Mouse (Mus musculus): ENCODE results near the gene Etnk2. TPM values are rescaled to one million over a fixed set of nuclear protein-coding genes. Genes with fewer than 3 reads are reported as not detected.

Etnk2 gene
- polyA plus RNA-seq, 1 experiment: 3.3 TPM

DNA sequence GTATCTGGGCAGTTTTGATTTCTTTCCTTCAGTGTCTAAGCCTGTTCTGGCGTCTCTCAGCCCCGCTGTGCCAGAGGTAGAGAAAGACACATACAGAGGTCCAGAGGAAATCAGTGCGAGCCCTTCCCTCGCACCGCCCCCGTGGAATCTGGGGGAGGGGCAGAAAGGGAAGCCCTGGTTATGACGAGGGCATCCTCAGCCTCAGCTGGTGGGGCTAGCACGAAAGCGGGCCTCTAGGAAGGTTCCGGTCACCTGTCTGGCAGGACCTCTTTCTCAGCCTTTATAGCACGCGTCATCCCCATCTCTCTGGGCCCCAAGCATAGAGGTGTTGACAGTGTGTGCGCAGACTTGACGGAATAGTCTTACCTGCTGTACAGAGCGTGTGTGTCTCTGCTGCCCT is 7.5 kb upstream of the Etnk2 start:
- Histone ChIP-seq H3K36me3 (ENCODE audit: control insufficient read depth, insufficient read depth, low read length, poor library complexity, severe bottlenecking) (no peaks in the 10 kb centered on the region), H3K4me3 (ENCODE audit: low read depth, low read length) (no peak overlapping the region), H3K4me1 (ENCODE audit: control insufficient read depth, insufficient read depth, low read length) (no peaks in the 10 kb centered on the region), H3K27ac (ENCODE audit: insufficient read depth, low read length) (no peak overlapping the region), H3K27me3 (ENCODE audit: control insufficient read depth, insufficient read depth, low read length, poor library complexity, severe bottlenecking) (no peaks in the 10 kb centered on the region), H3K9me3 (replicated peaks; ENCODE audit: control insufficient read depth, insufficient read depth, low read length, poor library complexity, severe bottlenecking) (no peaks in the 10 kb centered on the region), H3K9ac (ENCODE audit: low read depth, poor library complexity, severe bottlenecking) (no peak overlapping the region)
- no peak for TF ChIP-seq POLR2A (IDR thresholded peaks at IDR 0.05; ENCODE audit: insufficient read depth, low read length)
- no peak for TF ChIP-seq EP300 (IDR thresholded peaks at IDR 0.05; ENCODE audit: insufficient read depth, low read depth, low read length)
- TF ChIP-seq CTCF (IDR thresholded peaks at IDR 0.05; ENCODE audit: low read depth, low read length): no peak

GRCm38 (mm10) chr1:133356330-133356729 is 7.0 kb upstream of the Etnk2 start:
- Histone ChIP-seq H3K9ac (ENCODE audit: low read depth, poor library complexity, severe bottlenecking) (no peak overlapping the region), H3K27ac (ENCODE audit: insufficient read depth, low read length) (no peak overlapping the region), H3K36me3 (ENCODE audit: control insufficient read depth, insufficient read depth, low read length, poor library complexity, severe bottlenecking) (no peaks in the 10 kb centered on the region), H3K4me1 (ENCODE audit: control insufficient read depth, insufficient read depth, low read length) (no peaks in the 10 kb centered on the region), H3K4me3 (ENCODE audit: low read depth, low read length) (no peak overlapping the region), H3K27me3 (ENCODE audit: control insufficient read depth, insufficient read depth, low read length, poor library complexity, severe bottlenecking) (no peaks in the 10 kb centered on the region), H3K9me3 (replicated peaks; ENCODE audit: control insufficient read depth, insufficient read depth, low read length, poor library complexity, severe bottlenecking) (no peaks in the 10 kb centered on the region)
- no peak for TF ChIP-seq POLR2A (IDR thresholded peaks at IDR 0.05; ENCODE audit: insufficient read depth, low read length)
- TF ChIP-seq CTCF (IDR thresholded peaks at IDR 0.05; ENCODE audit: low read depth, low read length): no peak
- no peak for TF ChIP-seq EP300 (IDR thresholded peaks at IDR 0.05; ENCODE audit: insufficient read depth, low read depth, low read length)

DNA sequence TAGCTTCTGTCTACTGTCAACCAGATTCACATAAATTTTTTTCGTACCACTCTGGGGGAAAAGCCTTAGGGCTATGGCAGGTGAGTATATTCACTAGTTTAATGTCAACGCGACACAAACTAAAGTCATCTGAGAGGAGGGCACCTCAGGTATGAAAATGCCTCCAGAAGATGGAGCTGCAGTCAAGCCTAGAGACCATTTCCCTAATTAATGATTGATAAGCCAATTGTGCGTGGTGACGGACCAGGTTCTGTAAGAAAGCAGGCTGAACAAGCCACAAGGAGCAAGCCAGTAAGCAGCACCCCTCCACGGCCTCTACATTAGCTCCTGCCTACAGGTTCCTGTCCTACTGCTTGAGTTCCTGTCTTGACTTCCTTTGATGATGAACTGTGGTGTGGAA is 2.4 kb upstream of the Etnk2 start:
- Histone ChIP-seq H3K27ac (ENCODE audit: insufficient read depth, low read length) (no peak overlapping the region), H3K27me3 (ENCODE audit: control insufficient read depth, insufficient read depth, low read length, poor library complexity, severe bottlenecking) (no peaks in the 10 kb centered on the region)

GRCm38 (mm10) chr1:133362103-133362502 is 1.3 kb upstream of the Etnk2 start:
- Histone ChIP-seq H3K27me3 (ENCODE audit: control insufficient read depth, insufficient read depth, low read length, poor library complexity, severe bottlenecking) (no peaks in the 10 kb centered on the region), H3K36me3 (ENCODE audit: control insufficient read depth, insufficient read depth, low read length, poor library complexity, severe bottlenecking) (no peaks in the 10 kb centered on the region), H3K9me3 (replicated peaks; ENCODE audit: control insufficient read depth, insufficient read depth, low read length, poor library complexity, severe bottlenecking) (no peaks in the 10 kb centered on the region), H3K9ac (ENCODE audit: low read depth, poor library complexity, severe bottlenecking) (no peak overlapping the region), H3K4me1 (ENCODE audit: control insufficient read depth, insufficient read depth, low read length) (peaks cover 4% of the 10 kb centered on the region), H3K27ac (ENCODE audit: insufficient read depth, low read length) (no peak overlapping the region), H3K4me3 (ENCODE audit: low read depth, low read length) (no peak overlapping the region)
- TF ChIP-seq POLR2A (IDR thresholded peaks at IDR 0.05; ENCODE audit: insufficient read depth, low read length) (no peak), EP300 (IDR thresholded peaks at IDR 0.05; ENCODE audit: insufficient read depth, low read depth, low read length) (no peak), CTCF (IDR thresholded peaks at IDR 0.05; ENCODE audit: low read depth, low read length) (no peak)

More for the DNA sequence above, 2.4 kb upstream of the Etnk2 start:
- Histone ChIP-seq H3K9ac (ENCODE audit: low read depth, poor library complexity, severe bottlenecking) (no peak overlapping the region), H3K36me3 (ENCODE audit: control insufficient read depth, insufficient read depth, low read length, poor library complexity, severe bottlenecking) (no peaks in the 10 kb centered on the region), H3K4me1 (ENCODE audit: control insufficient read depth, insufficient read depth, low read length) (peaks cover 4% of the 10 kb centered on the region), H3K4me3 (ENCODE audit: low read depth, low read length) (no peak overlapping the region), H3K9me3 (replicated peaks; ENCODE audit: control insufficient read depth, insufficient read depth, low read length, poor library complexity, severe bottlenecking) (no peaks in the 10 kb centered on the region)
- TF ChIP-seq CTCF (IDR thresholded peaks at IDR 0.05; ENCODE audit: low read depth, low read length) (no peak), EP300 (IDR thresholded peaks at IDR 0.05; ENCODE audit: insufficient read depth, low read depth, low read length) (no peak), POLR2A (IDR thresholded peaks at IDR 0.05; ENCODE audit: insufficient read depth, low read length) (no peak)

DNA sequence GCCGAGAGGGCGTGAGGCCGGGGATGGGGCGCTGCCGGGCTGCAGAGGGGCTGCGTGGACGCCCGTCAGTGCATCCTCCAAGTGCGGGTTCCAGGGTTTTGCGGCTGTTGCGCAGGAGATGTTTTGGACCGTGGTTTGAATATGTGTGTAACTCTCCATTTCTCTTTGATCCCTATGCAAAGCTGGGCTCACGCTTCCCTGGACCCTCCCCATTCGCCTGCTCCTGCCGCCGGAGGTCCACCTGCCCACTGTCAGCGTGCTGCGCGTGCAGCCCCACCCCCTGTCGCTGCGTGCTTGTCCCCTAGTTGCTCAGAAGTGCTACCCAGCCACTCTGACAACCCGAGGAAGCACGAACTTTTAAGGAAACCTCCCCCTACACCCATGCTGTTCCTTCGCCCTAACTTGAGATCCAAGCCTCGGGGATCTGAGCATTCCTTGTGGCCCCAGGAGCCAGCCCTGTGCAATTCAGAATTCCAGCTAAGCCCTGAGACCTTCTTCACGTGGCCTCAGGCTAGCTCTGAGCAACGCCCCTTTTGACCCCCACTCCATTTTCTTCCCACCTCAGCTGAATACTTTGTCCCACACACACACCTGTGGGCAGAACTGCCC is 754 bp downstream of the Etnk2 start:
- no peak for TF ChIP-seq EP300 (IDR thresholded peaks at IDR 0.05; ENCODE audit: insufficient read depth, low read depth, low read length)
- H3K27me3 ChIP-seq (ENCODE audit: control insufficient read depth, insufficient read depth, low read length, poor library complexity, severe bottlenecking): no peaks in the 10 kb centered on the region
- no peak overlapping the region for H3K27ac ChIP-seq (ENCODE audit: insufficient read depth, low read length)
- H3K36me3 ChIP-seq (ENCODE audit: control insufficient read depth, insufficient read depth, low read length, poor library complexity, severe bottlenecking): no peaks in the 10 kb centered on the region
- peak overlapping the region; percentile 60 for H3K4me3 ChIP-seq (ENCODE audit: low read depth, low read length)
- H3K9ac ChIP-seq (ENCODE audit: low read depth, poor library complexity, severe bottlenecking): peak overlapping the region; percentile 43
- H3K9me3 ChIP-seq (replicated peaks; ENCODE audit: control insufficient read depth, insufficient read depth, low read length, poor library complexity, severe bottlenecking): no peaks in the 10 kb centered on the region
- peaks cover 8% of the 10 kb centered on the region for H3K4me1 ChIP-seq (ENCODE audit: control insufficient read depth, insufficient read depth, low read length)

DNA sequence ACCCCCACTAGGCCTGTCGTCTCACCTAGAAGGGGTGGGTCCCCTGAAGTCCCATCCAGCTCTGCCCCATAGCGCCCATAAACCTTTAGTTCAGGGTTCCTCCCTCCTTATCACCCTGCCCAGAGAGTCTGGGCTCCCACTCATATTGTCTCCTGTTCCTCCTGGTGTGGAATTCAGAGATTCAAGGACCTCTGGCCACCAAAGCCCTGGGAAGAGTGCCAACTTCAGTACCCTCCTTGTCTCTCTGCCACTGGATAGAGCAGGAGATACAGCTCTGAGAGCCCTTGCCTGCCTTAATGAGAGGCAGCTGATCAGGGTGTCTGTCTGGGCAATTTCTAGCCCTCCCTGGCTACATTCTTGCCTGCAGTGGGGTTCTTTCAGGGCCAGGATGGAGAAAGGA is 1.5 kb downstream of the Etnk2 start:
- Histone ChIP-seq H3K36me3 (ENCODE audit: control insufficient read depth, insufficient read depth, low read length, poor library complexity, severe bottlenecking) (no peaks in the 10 kb centered on the region), H3K9me3 (replicated peaks; ENCODE audit: control insufficient read depth, insufficient read depth, low read length, poor library complexity, severe bottlenecking) (no peaks in the 10 kb centered on the region), H3K4me1 (ENCODE audit: control insufficient read depth, insufficient read depth, low read length) (peaks cover 8% of the 10 kb centered on the region), H3K27me3 (ENCODE audit: control insufficient read depth, insufficient read depth, low read length, poor library complexity, severe bottlenecking) (no peaks in the 10 kb centered on the region), H3K4me3 (ENCODE audit: low read depth, low read length) (no peak overlapping the region), H3K9ac (ENCODE audit: low read depth, poor library complexity, severe bottlenecking) (no peak overlapping the region), H3K27ac (ENCODE audit: insufficient read depth, low read length) (no peak overlapping the region)
- TF ChIP-seq EP300 (IDR thresholded peaks at IDR 0.05; ENCODE audit: insufficient read depth, low read depth, low read length): no peak
- TF ChIP-seq CTCF (IDR thresholded peaks at IDR 0.05; ENCODE audit: low read depth, low read length): no peak
- TF ChIP-seq POLR2A (IDR thresholded peaks at IDR 0.05; ENCODE audit: insufficient read depth, low read length): no peak
